Mouse (Mus musculus): Measurements from ENCODE around the gene Nfs1.
"Not testable (repeated sequence)": the region's sequence is repeated elsewhere in the genome, so short reads cannot be mapped to it uniquely, and the experiment has no call there.

Gene Nfs1

DNA sequence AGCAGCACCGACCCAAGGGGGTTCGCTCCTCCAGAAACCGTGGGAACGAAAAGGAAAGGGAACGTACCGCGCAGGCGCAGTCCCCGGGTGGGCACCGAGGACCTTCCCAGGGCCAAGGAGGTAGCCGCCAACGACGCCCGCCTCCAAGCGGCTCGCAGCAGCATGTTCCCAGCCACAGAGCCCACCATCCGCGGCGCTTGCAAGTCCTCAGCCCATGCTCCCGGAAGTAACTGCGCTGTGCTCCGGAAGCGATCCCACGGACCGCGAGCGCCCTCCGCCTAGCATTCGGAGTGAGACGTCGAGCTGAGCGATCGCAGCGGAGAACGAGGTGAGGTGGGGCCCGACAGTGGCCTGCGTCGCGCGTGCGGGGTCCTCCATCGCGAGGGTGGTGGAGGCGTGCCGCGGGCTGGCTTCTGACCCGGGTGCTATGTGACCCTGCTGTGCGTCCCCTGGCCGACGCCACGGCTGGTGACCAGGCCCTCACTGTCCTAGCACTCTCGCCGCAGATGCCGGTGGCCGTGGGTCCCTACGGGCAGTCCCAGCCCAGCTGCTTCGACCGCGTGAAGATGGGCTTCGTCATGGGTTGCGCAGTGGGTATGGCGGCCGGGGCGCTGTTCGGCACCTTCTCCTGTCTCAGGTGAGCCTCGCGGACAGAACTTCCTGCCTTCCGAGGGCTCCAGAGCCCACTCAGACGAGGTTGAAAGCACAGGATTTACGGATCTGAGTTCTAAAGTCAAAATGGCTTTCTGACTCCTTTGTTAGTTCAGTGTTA lies at the start of gene Nfs1, which contains the start of gene Romo1:
Gene Nfs1, minus strand, starts transcription at position 234 of the 772 bp plus-strand sequence.
Gene Romo1, plus strand, starts transcription at position 87 of the 772 bp plus-strand sequence.
- peak; percentile 99 for DNase-seq (ENCODE audit: low spot score)

DNA sequence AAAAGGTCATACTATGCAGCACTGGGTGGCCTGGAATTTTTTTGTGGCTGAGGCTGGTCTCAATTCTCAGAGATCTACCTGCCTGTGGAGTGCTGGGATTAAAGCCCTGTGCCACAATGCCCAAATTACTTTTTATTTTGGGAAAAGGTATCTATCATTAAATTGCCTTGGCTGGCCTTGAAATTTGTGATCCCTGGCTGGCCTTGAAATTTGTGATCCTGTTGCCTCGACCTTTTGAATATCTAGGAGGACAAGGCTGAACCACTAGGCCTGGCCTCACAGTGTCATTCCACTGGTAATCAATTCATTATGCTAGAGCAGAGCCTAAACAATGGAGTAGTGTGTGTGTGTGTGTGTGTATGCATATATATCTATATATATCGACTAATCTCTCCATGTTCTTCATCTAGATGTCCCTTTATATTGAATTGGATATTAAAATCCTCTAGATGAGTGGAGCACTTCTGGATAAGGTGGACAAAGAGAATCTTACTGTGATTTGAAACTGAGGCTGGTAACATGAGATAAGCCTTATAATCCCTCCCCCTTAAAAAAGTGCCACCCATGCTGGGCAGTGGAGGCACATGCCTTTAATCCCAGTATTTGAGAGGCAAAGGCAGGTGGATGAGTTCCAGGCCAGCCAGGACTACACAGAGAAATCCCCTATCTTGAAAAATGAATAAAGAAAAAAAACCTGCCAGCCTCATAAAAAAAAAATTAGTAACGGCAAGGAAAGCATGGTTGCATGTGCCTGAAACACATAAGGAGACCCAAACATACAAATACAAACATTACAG lies 49.3 kb upstream of the Nfs1 start:
- no peak for DNase-seq (ENCODE audit: low spot score)

DNA sequence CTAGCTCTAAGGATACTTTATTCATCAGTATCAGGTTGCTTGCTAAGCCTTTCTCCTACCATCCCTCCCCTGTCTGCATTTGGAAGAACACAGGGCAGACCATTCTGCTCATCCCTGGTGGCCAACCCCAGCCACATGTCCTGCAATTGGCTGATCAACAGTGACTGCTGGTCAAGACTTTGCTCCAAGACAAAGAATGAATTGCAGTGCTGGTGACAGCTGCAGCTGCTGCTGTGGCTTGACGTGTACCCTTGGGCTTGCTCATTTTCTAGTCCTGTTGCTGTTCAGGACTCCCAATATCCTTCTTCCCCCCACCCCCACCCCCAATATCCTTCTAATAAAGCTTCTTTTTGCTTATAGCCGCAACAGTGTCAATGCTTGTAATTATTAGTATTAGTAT lies 48.1 kb upstream of the Nfs1 start:
- DNase-seq (ENCODE audit: low spot score): no peak

DNA sequence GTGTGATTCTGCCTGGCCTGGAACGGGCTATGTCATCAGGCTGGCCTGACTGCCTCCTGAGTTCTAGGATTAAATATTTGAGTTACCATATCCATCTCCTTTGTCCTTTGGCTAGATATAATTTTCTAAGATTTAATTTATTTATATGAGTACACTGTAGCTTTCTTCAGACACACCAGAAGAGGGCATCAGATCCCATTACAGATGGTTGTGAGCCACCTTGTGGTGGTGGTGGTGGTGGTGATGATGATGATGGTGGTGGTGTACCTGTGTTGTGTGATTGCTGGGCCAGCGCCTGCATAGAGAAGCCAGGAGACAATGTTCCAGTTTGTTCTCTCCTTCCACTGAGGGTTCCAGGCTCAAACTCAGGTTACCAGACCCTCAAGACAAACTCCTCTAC lies 47.6 kb upstream of the Nfs1 start:
- no peak for DNase-seq (ENCODE audit: low spot score)

DNA sequence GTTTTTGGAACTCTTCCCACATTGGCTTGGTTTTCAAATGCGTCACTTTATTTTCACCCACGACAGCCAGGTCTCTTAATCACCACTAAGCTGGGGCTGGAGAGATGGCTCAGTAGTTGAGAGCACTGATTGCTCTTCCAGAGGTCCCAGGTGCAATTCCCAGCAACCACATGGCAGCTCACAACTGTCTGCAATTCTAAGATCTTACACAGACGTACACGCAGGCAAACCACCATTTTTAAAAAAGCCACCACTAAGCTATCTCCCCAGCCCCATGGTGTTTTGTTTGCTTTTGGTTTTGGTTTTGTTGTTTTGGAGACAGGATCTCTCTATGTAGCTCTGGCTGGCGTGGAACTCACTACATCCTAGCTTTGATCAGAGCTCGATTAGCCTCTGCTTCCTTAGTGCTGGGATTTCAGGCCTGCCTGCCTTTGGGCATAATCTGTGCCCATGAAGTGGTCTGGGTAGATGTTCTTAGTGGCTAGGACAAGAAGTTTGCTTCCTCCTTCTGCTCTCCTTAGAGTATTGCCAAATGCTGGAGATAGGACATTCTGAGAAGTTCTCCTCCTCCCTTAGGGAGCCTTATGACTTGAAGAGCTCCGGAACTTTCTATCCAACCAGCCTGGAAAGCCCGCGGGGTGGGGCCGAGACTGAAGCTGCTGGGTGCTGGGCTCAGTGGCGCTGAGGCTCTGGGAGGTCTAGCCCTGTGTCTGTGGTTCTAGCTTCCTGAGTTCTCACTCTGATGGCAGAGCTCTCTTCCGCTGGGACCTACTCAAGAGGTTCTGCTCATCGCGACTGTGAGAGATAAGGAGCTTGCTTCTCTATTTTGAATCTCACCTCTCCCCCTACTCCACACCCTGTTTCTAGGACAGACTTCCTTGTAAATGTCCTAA lies 46.3 kb upstream of the Nfs1 start:
- no peak for DNase-seq (ENCODE audit: low spot score)

DNA sequence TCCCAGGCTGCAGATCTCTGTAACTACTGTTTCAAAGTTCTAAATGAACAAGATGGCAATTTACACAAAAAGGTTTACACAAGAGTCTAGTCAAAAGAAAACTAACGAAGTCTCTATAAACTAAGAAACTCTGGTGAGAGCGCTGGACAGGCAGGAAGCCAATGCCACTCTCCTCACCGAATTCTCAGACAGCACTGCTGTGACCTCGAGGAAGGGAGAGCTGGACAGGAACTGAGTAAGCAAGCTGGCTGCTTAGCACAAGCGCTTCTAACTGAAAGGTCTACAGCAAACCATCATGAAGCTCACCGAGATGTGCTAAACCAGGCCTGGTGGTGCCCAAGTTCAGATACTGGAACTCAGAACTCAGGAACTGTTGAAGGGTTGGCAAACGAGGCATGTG lies 45.3 kb upstream of the Nfs1 start:
- DNase-seq (ENCODE audit: low spot score): not testable (repeated sequence)

GRCm38 (mm10) chr2:156181592-156181991 lies 37.6 kb upstream of the Nfs1 start:
- DNase-seq (ENCODE audit: low spot score): no peak

- no peak for DNase-seq (ENCODE audit: low spot score)
Observed at GRCm38 (mm10) chr2:156180824-156181590, 37.0 kb upstream of the Nfs1 start.

DNA sequence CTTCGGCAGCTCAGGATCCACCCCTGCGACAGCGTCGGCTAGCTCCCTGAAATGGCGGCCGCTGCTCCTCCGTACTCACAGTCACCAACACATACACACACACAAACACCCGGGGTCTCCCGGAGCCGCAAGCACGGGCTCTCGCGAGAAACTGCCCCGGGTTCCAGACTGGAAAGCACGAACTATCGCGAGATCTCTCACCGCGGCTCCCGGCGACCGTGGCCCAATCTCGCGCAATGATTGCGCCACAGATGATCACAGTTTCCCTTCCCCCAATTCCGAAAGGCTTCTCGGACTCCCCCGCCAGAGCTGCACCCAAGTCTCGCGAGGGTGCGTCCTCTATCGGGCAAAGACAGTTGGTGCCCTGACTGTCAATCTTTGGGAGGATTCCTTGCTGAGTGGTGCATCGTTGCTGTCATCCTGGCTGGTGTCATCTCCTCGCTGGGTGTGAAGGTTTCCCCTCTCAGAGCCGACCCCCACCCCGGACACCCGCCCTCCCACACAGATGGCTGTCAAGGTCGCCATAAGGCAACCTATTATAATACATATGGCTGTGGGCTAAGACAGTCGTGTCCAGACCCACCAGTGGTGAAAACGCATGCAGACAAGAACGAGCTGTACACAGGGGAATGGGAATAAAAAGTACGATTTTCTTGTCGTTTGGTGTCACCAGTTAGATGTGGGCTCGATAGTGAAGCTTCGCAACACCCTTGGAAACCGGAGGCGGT lies 36.3 kb upstream of the Nfs1 start, which contains the start of gene Rbm39:
Gene Rbm39, minus strand, starts transcription at position 145 of the 728 bp plus-strand sequence.
- DNase-seq (ENCODE audit: low spot score): peak; percentile 98

DNA sequence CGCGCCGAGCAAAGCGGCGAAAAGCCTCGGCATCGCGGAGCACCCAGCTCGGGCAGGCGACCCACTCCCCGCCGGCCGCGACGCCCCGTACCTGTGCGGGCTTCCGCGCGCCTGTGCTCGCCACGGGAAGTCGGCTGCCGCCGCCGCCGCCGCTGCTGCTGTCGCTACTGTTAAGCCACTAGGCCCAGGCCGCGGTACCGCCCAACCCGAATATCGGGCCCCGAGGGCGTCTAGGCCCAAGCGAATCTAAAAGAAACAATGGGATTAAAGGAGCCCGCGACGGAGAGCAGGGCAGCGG lies 35.8 kb upstream of the Nfs1 start:
- no peak for DNase-seq (ENCODE audit: low spot score)

GRCm38 (mm10) chr2:156179046-156179795 lies 35.2 kb upstream of the Nfs1 start:
- peak; percentile 82 for DNase-seq (ENCODE audit: low spot score)

DNA sequence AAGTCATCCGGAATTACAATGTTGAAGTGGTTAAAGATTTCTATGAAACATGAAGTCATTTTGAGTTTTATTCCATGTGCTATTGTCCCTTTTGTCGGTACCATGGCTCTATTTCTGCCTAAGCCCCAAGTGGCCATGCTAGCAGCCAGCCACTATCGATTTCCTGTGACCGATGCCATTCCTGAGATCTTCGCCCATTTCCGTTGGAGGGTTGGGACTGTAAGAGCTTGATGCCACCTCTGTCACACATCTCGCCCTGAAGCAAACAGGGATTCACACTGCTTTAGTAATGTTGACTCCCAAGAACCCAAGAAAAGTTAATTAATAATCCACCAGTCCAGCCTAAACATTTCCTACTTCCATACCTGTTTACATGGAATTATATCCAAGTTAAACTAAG lies 33.7 kb upstream of the Nfs1 start:
- no peak for DNase-seq (ENCODE audit: low spot score)

DNA sequence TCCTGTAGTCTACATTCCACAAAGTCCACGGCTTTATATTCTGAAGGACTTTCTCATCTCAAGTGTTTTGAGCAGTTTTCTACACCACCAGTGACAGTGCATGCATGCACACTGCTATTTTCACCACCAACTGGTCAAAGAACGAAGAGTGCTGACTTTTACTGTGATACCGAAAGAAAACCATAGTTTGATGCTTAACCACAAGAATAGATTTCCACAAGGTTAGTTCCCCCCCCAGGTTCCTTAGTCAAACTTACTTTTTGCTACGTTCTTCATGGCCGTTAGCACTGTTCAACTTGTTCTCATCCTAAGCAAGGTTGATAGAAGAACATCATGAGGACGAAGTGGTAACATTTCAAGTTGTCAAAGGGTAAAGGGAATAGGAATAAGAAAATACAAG lies 33.1 kb upstream of the Nfs1 start:
- no peak for DNase-seq (ENCODE audit: low spot score)

- DNase-seq (ENCODE audit: low spot score): no peak
Observed at GRCm38 (mm10) chr2:156166557-156166956, 22.6 kb upstream of the Nfs1 start.

DNA sequence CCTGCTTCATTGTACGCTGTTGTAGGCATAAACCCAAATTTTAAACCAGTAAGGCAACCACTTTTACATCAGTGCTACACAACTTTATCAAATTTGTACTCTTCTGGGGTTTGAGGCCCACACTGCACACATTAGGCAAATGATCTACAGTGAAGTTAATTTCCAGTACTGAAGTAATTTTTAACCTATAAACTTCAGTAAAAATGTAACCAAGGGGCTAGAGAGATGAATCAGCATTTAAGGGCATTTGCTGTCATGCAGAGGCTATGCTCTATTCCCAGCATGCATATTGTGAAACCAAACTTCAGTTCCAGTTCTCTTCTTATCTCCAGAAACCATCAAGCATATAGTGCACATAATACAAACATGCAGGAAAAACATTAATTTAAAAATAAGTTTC lies 21.5 kb upstream of the Nfs1 start:
- no peak for DNase-seq (ENCODE audit: low spot score)

- no peak for DNase-seq (ENCODE audit: low spot score)
Observed at GRCm38 (mm10) chr2:156151538-156151937, 7.6 kb upstream of the Nfs1 start.

GRCm38 (mm10) chr2:156147316-156147915 lies 3.4 kb upstream of the Nfs1 start:
- no peak for DNase-seq (ENCODE audit: low spot score)

- no peak for DNase-seq (ENCODE audit: low spot score)
Observed at GRCm38 (mm10) chr2:156146272-156146989, 2.4 kb upstream of the Nfs1 start.

- DNase-seq (ENCODE audit: low spot score): no peak
Observed at GRCm38 (mm10) chr2:156145486-156146130, 1.6 kb upstream of the Nfs1 start.
